Mouse (Mus musculus) limb, embryonic 11.5 days (tissue): ENCODE measurements around the gene Stxbp3. TPM values are rescaled to one million over a fixed set of nuclear protein-coding genes. Genes with fewer than 3 reads are reported as not detected.

Source experiments
- ATAC-seq: fragments of 200-750 bp; cut with Nextera tagmentation; 2 replicates; pipeline ENCODE4 v1.8.0; 2017; ENCODE audit warnings: low read depth; ENCODE audit not compliant: insufficient number of reproducible peaks, low FRiP score, low TSS enrichment
- DNase-seq: peaks from one replicate; pipeline ENCODE4 v3.0.0-alpha.2; 2015; ENCODE audit warnings: low spot score
- H3K27ac ChIP-seq: fragments of 300-500 bp; sonication (generic); replicated peaks from 2 replicates; pipeline ENCODE4 v1.5.1; 2014; ENCODE audit warnings: low read depth, mild to moderate bottlenecking, low read length
- H3K27me3 ChIP-seq: fragments of 300-500 bp; sonication (generic); 2 replicates; pipeline ENCODE4 v1.6.1; 2014; ENCODE audit warnings: mild to moderate bottlenecking, low read length, mixed read lengths; ENCODE audit not compliant: control insufficient read depth, insufficient read depth
- H3K36me3 ChIP-seq: fragments of 300-500 bp; sonication (generic); 2 replicates; pipeline ENCODE4 v1.6.1; 2014; ENCODE audit warnings: mild to moderate bottlenecking, low read length, moderate library complexity, mixed read lengths; ENCODE audit not compliant: control insufficient read depth, insufficient read depth
- H3K4me1 ChIP-seq: fragments of 300-500 bp; sonication (generic); 2 replicates; pipeline ENCODE4 v1.6.1; 2014; ENCODE audit warnings: low read length, mixed read lengths; ENCODE audit not compliant: control insufficient read depth, insufficient read depth
- H3K4me2 ChIP-seq: fragments of 300-500 bp; sonication (generic); 2 replicates; pipeline ENCODE4 v1.6.1; 2014; ENCODE audit warnings: low read depth, mild to moderate bottlenecking, moderate library complexity; ENCODE audit not compliant: severe bottlenecking
- H3K4me3 ChIP-seq: fragments of 300-500 bp; sonication (generic); 2 replicates; pipeline ENCODE4 v1.5.1; 2014; ENCODE audit warnings: low read depth, low read length
- H3K9ac ChIP-seq: fragments of 300-500 bp; sonication (generic); 2 replicates; pipeline ENCODE4 v1.6.1; 2014; ENCODE audit warnings: mild to moderate bottlenecking, low read length
- H3K9me3 ChIP-seq: fragments of 300-500 bp; sonication (generic); 2 replicates; pipeline ENCODE4 v1.6.1; 2016; ENCODE audit warnings: low read length; ENCODE audit not compliant: control insufficient read depth
- WGBS: fragments of 180-500 bp; shearing (Covaris S2); extraction: QIAGEN DNeasy Blood & Tissue Kit; methylation state at CpG from one replicate; pipeline ENCODE4 v1.1.7; 2014; 5-methylcytosine and 5-hydroxymethylcytosine counted together
- polyA plus RNA-seq: library from polyadenylated mRNA; unstranded; fragments of >200 nt; fragmentation: Nextera tagmentation; extraction: Ambion mirVana; gene quantifications from 2 replicates; pipeline ENCODE4 v1.2.1, GENCODE M21; 2014

The Stxbp3 gene
- polyA plus RNA-seq, 1 experiment from 2014 or later = 27.0 TPM

DNA sequence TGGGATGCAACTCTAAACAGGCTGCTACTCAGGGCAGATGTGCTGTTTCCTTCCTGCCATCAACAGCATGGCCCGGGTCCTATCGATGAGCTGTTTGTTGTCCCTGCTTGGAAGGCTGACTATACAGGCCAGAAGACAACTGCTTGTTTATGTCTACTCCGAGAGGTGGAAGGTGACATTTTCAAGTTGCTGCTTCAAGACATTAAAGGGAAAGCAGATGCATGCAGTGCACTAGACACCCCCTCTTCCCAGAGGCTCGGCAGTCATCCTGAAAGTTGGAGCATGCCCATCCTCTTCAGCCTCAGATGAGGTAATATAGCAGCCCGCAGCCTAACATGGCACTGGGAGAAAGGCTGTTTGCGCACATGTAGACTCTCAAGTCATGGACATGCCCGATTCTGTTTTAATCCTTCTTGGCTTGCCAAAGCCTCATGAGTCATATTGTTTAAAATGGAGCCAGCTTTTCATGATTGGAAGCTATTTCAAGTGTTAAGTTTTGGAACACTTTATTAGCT lies 77.7 kb downstream of the Stxbp3 start:
- Histone ChIP-seq H3K9ac (no peak overlapping the region), H3K4me2 (no peak overlapping the region), H3K36me3 (no peaks in the 10 kb centered on the region), H3K4me1 (no peaks in the 10 kb centered on the region), H3K9me3 (no peaks in the 10 kb centered on the region), H3K4me3 (no peak overlapping the region), H3K27ac (no peak overlapping the region), H3K27me3 (no peaks in the 10 kb centered on the region)
- ATAC-seq (no peak), DNase-seq (no peak)
- 71% methylated on average over 7 of the region's 7 CpGs for WGBS

DNA sequence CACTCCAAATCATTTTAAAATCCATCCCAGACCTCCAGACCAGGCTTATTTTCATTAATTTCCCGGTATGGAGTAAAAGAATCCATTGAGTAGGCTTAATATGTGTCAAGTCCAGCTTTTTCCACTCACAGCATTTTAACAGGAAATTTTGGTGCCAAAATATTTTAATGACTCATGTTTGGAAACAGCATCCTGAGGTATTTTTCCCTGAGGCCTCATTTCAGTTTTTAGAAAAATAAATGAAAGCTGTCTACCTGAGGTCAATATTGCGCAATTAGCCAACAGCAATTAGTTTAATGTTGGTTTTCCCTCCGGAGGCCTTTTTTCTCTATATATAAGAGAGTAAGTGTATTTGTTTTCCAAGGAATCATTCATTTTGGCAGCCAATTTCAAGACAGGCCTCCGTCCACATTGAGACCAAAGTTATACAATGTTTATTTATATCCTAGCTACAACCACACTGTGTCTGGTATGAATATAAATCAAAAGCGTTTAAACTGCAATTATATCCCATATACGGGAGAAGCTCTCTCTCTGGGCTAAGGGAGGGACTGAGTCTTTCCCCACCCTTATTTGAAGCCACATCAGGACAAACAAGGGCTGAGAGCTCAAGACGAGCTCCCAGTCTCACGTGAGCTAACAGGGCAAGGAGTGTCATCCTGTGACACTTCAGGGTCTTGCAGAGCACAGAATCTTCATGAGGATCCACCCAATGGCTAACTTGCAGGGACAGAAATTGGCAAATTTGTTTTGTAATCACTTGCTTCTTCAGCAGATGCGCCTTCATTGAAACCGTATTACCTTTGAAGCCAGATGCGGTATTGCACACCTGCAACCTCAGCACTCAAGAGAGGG lies 80.5 kb downstream of the Stxbp3 start:
- Histone ChIP-seq H3K4me3 (no peak overlapping the region), H3K4me1 (no peaks in the 10 kb centered on the region), H3K27me3 (no peaks in the 10 kb centered on the region), H3K9me3 (no peaks in the 10 kb centered on the region), H3K27ac (no peak overlapping the region), H3K4me2 (no peak overlapping the region), H3K36me3 (no peaks in the 10 kb centered on the region), H3K9ac (no peak overlapping the region)
- no peak for DNase-seq
- ATAC-seq = no peak
- 85% methylated on average over 11 of the region's 11 CpGs for whole genome bisulfite sequencing

DNA sequence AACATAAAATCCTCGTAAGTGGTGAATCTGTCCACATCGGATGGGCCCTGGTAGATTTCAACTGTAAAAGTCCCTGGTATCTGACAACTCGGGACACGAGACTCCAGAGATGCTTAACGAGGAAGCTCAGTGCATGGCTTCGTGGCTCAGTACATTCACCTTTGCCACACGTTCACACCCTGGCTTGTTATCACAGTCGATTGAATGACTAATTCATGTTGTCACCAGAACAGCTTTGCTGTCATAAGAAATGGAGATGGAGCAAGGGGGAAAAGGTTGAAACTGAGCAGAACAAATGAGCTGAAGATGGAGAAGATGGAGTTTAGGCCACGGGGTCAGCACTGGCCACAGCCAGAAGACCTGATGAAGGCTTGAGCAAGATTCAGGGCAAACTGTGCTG lies 82.8 kb downstream of the Stxbp3 start:
- H3K27me3 ChIP-seq = no peaks in the 10 kb centered on the region
- no peak overlapping the region for H3K27ac ChIP-seq
- ATAC-seq (no peak), DNase-seq (no peak)
- H3K4me1 ChIP-seq = no peaks in the 10 kb centered on the region
- H3K4me3 ChIP-seq = no peak overlapping the region
- no peak overlapping the region for H3K9ac ChIP-seq
- no peaks in the 10 kb centered on the region for H3K9me3 ChIP-seq
- 65% methylated on average over 9 of the region's 9 CpGs for WGBS
- H3K4me2 ChIP-seq = no peak overlapping the region
- no peaks in the 10 kb centered on the region for H3K36me3 ChIP-seq

- no peak overlapping the region for H3K27ac ChIP-seq
- peaks cover 5% of the 10 kb centered on the region; the same call in 1 of the 2 replicates for H3K4me1 ChIP-seq
- no peak for ATAC-seq
- no peaks in the 10 kb centered on the region for H3K27me3 ChIP-seq
- H3K36me3 ChIP-seq = no peaks in the 10 kb centered on the region
- no peaks in the 10 kb centered on the region for H3K9me3 ChIP-seq
- H3K9ac ChIP-seq = no peak overlapping the region
- DNase-seq = no peak
- H3K4me2 ChIP-seq = no peak overlapping the region
- WGBS = 71% methylated on average over 1 of the region's 1 CpGs
- H3K4me3 ChIP-seq = no peak overlapping the region
Measured at GRCm38 (mm10) chr3:108756131-108756530, 84.2 kb downstream of the Stxbp3 start.

DNA sequence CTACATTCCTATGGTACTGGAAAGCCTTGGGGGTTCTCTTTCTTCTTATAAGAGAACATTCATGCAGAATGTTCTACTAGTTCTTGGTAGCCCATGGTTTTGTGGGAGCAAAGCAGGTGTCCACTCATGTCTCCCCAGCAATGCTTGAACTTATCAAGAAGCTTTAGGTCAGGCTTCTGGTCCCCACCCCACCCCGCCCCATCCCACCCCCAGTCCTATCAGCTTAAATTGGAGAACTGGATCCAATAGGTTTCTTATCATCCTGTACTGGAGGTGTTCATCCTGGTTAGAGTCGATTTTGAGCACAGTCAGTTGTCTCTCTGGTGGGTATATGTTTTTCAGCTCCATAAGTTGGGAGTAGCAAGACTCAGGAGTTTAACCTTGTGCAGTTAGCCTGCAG lies 84.8 kb downstream of the Stxbp3 start:
- 81% methylated on average over 2 of the region's 2 CpGs for WGBS
- Histone ChIP-seq H3K9me3 (no peaks in the 10 kb centered on the region), H3K4me3 (no peak overlapping the region), H3K27ac (no peak overlapping the region), H3K4me2 (no peak overlapping the region), H3K27me3 (no peaks in the 10 kb centered on the region), H3K9ac (no peak overlapping the region), H3K36me3 (no peaks in the 10 kb centered on the region), H3K4me1 (peaks cover 5% of the 10 kb centered on the region; the same call in 1 of the 2 replicates)
- DNase-seq = no peak
- ATAC-seq = no peak

DNA sequence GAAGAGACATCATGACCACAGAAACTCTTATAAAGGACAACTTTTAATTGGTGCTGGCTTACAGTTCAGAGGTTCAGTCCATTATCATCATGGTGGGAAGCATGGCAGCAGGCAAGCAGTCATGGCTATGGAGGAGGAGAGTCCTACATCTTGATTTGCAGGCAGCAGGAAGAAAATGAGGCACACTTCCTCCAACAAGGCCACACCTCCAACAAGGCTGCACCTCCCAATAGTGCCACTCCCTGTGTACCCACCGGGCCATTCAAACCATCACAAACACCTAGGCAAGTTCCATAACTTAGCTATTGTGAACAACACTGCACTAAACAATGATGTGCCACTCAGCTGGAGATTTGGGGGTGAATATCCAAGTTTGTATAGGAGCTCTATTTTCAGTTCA lies 85.8 kb downstream of the Stxbp3 start:
- H3K4me2 ChIP-seq = no peak overlapping the region
- H3K27me3 ChIP-seq = no peaks in the 10 kb centered on the region
- H3K9me3 ChIP-seq = no peaks in the 10 kb centered on the region
- no peak overlapping the region for H3K27ac ChIP-seq
- H3K36me3 ChIP-seq = no peaks in the 10 kb centered on the region
- no peak overlapping the region for H3K9ac ChIP-seq
- peaks cover 5% of the 10 kb centered on the region; the same call in 1 of the 2 replicates for H3K4me1 ChIP-seq
- WGBS = 88% methylated on average over 1 of the region's 1 CpGs
- ATAC-seq = no peak
- no peak overlapping the region for H3K4me3 ChIP-seq
- DNase-seq = no peak

DNA sequence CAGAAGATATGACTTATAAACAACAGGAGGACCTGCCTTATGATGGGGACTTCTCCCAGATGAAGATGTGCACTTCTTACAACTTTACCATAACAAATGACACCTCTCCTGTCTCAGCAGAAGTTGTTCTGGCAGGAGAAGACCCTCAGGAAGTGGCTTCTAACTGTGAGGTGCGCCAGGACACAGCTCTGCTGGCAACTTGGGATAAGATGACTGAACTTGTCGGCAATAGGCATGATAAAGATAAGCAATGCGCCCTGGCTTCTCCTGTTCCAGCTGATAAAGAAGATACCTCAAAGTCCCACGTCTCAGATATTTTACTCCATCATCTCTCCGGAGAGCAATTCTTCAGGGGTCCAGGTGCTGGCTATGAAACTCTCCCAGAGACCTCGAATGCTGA lies 88.6 kb downstream of the Stxbp3 start:
- no peak overlapping the region for H3K4me3 ChIP-seq
- no peaks in the 10 kb centered on the region for H3K36me3 ChIP-seq
- no peak for DNase-seq
- 89% methylated on average over 6 of the region's 6 CpGs for WGBS
- H3K9ac ChIP-seq = no peak overlapping the region
- H3K4me2 ChIP-seq = no peak overlapping the region
- peaks cover 5% of the 10 kb centered on the region; the same call in 1 of the 2 replicates for H3K4me1 ChIP-seq
- ATAC-seq = no peak
- no peaks in the 10 kb centered on the region for H3K27me3 ChIP-seq
- H3K9me3 ChIP-seq = no peaks in the 10 kb centered on the region
- no peak overlapping the region for H3K27ac ChIP-seq

DNA sequence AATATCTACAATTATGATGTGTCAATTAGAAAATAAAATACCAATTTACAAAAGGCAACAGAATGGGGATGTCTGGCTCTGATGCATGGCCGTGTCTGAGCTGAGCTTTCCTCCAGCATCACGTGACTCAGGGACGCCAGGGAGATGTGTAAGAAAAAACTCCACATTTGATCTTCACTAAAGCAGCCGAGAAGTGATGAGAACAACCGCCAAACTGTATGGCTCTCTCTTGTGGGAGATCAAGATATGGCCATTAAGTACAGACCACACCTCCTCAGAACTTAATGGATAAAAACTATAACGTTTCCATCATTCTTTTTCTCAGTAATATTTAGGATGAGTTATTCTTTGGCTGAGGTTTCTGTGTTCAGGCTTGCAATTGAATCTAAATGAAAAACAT lies 89.3 kb downstream of the Stxbp3 start:
- WGBS = 38% methylated on average over 6 of the region's 6 CpGs
- no peak for ATAC-seq
- Histone ChIP-seq H3K27ac (no peak overlapping the region), H3K4me2 (no peak overlapping the region), H3K9ac (no peak overlapping the region), H3K36me3 (no peaks in the 10 kb centered on the region), H3K27me3 (no peaks in the 10 kb centered on the region), H3K4me1 (peaks cover 5% of the 10 kb centered on the region; the same call in 1 of the 2 replicates), H3K4me3 (no peak overlapping the region), H3K9me3 (no peaks in the 10 kb centered on the region)
- DNase-seq = no peak
